Mouse (Mus musculus): ENCODE data around the gene Ugp2. TPM values are rescaled to one million over a fixed set of nuclear protein-coding genes. Genes with fewer than 3 reads are reported as not detected.

Ugp2 gene
- total and polyA plus RNA-seq, 3 experiments, result 5.9 to 6.3 TPM; not detected in 1

- Histone ChIP-seq H3K27ac (ENCODE audit: control insufficient read depth, low read depth, low read length) (no peak overlapping the region), H3K79me2 (ENCODE audit: control insufficient read depth, insufficient read depth, low read length, poor library complexity) (peaks cover 2% of the 10 kb centered on the region; the same call in 1 of the 2 replicates), H3K4me1 (ENCODE audit: control insufficient read depth in 1 of 2, insufficient read depth in 2 of 2, low read length in 2 of 2) (peaks cover 0 to 8% of the 10 kb centered on the region in 2 experiments; a peak in 3 of 4 replicates), H3K36me3 (ENCODE audit: control insufficient read depth in 1 of 2, insufficient read depth in 2 of 2, low read length in 2 of 2) (peaks cover 0 to 9% of the 10 kb centered on the region in 2 experiments; a peak in 2 of 4 replicates), H3K4me3 (ENCODE audit: control insufficient read depth in 1 of 2, insufficient read depth in 1 of 2, low read depth in 2 of 2, low read length in 2 of 2) (peak overlapping the region; percentile 76 to 87), H3K9me3 (replicated peaks; ENCODE audit: insufficient read depth, low read length) (no peaks in the 10 kb centered on the region), H3K9ac (ENCODE audit: control insufficient read depth, low read depth, low read length, poor library complexity, severe bottlenecking) (no peak overlapping the region; the same call in 1 of the 2 replicates), H3K27me3 (ENCODE audit: control insufficient read depth in 1 of 2, insufficient read depth in 2 of 2, low read length in 2 of 2) (no peaks in the 10 kb centered on the region)
- peak; percentile 62 for DNase-seq (ENCODE audit: low read depth, low spot score)
- no peak for TF ChIP-seq MAZ (IDR thresholded peaks at IDR 0.05; ENCODE audit: low read depth, low read length)
- no peak for TF ChIP-seq E2F4 (IDR thresholded peaks at IDR 0.05; ENCODE audit: borderline replicate concordance, low read depth, low read length)
- peak; percentile 100 for TF ChIP-seq RCOR1 (IDR thresholded peaks at IDR 0.05; ENCODE audit: low read depth, low read length)
- no peak for TF ChIP-seq BHLHE40 (IDR thresholded peaks at IDR 0.05; ENCODE audit: borderline replicate concordance, low read depth, low read length)
- no peak for TF ChIP-seq RAD21 (IDR thresholded peaks at IDR 0.05; ENCODE audit: low read depth, low read length)
- no peak for TF ChIP-seq MEF2A (IDR thresholded peaks at IDR 0.05; ENCODE audit: extremely low read depth, insufficient replicate concordance, low read depth, low read length, poor library complexity, severe bottlenecking)
- TF ChIP-seq ETS1 (IDR thresholded peaks at IDR 0.05; ENCODE audit: low read depth, low read length), result peak; percentile 14; the same call in 1 of the 2 replicates
- no peak for TF ChIP-seq POLR2A (IDR thresholded peaks at IDR 0.05; ENCODE audit: control insufficient read depth in 1 of 2, insufficient read depth in 1 of 2, low read depth in 1 of 2, low read length in 2 of 2, poor library complexity in 1 of 2)
- TF ChIP-seq SMC3 (IDR thresholded peaks at IDR 0.05; ENCODE audit: low read depth, low read length), result no peak
- TF ChIP-seq JUND (IDR thresholded peaks at IDR 0.05; ENCODE audit: low read depth, low read length), result no peak
- no peak for TF ChIP-seq MYB (IDR thresholded peaks at IDR 0.05; ENCODE audit: low read depth, low read length)
- TF ChIP-seq USF2 (IDR thresholded peaks at IDR 0.05; ENCODE audit: borderline replicate concordance in 1 of 2, insufficient read depth in 1 of 2, low read depth in 1 of 2, low read length in 2 of 2), result no peak
- no peak for TF ChIP-seq MYC (IDR thresholded peaks at IDR 0.05; ENCODE audit: low read depth, low read length)
- no peak for TF ChIP-seq CTCF (IDR thresholded peaks at IDR 0.05 in 2 of 3, conservative IDR thresholded peaks at IDR 0.05 in 1 of 3; ENCODE audit: control insufficient read depth in 1 of 3, insufficient read depth in 1 of 3, low read depth in 2 of 3, low read length in 3 of 3, poor library complexity in 1 of 3, severe bottlenecking in 1 of 3)
- no peak for TF ChIP-seq KAT2A (conservative IDR thresholded peaks at IDR 0.05; ENCODE audit: low read depth, low read length)
- no peak for TF ChIP-seq UBTF (IDR thresholded peaks at IDR 0.05; ENCODE audit: borderline replicate concordance, insufficient read depth, low read depth, low read length)
- TF ChIP-seq GATA1 (IDR thresholded peaks at IDR 0.05; ENCODE audit: low read depth, low read length), result peak; percentile 87
- TF ChIP-seq GABPA (IDR thresholded peaks at IDR 0.05; ENCODE audit: low read depth, low read length), result no peak
- peak; percentile 56 to 62 for TF ChIP-seq EP300 (IDR thresholded peaks at IDR 0.05; ENCODE audit: low read depth in 1 of 2, low read length in 2 of 2)
- TF ChIP-seq CHD2 (IDR thresholded peaks at IDR 0.05; ENCODE audit: low read length), result no peak
- peak; percentile 37; the same call in 1 of the 2 replicates for TF ChIP-seq TAL1 (IDR thresholded peaks at IDR 0.05; ENCODE audit: low read length)
- TF ChIP-seq HCFC1 (IDR thresholded peaks at IDR 0.05; ENCODE audit: low read depth, low read length), result no peak
- TF ChIP-seq TBP (IDR thresholded peaks at IDR 0.05; ENCODE audit: low read depth, low read length), result no peak
- no peak for TF ChIP-seq ZNF384 (IDR thresholded peaks at IDR 0.05; ENCODE audit: low read depth, low read length)
- no peak for TF ChIP-seq SIN3A (IDR thresholded peaks at IDR 0.05; ENCODE audit: low read length)
- TF ChIP-seq ZMIZ1 (IDR thresholded peaks at IDR 0.05; ENCODE audit: low read depth, low read length), result no peak
- TF ChIP-seq MAFK (IDR thresholded peaks at IDR 0.05; ENCODE audit: borderline replicate concordance, low read depth, low read length), result no peak
- TF ChIP-seq MAX (IDR thresholded peaks at IDR 0.05; ENCODE audit: low read length), result no peak
- TF ChIP-seq POLR2AphosphoS5 (IDR thresholded peaks at IDR 0.05; ENCODE audit: borderline replicate concordance, low read depth, low read length), result no peak
- no peak for TF ChIP-seq ZC3H11A (IDR thresholded peaks at IDR 0.05; ENCODE audit: low read depth, low read length)
- no peak for TF ChIP-seq ZKSCAN1 (IDR thresholded peaks at IDR 0.05; ENCODE audit: low read depth, low read length)
- peak; percentile 61; the same call in 1 of the 2 replicates for TF ChIP-seq MXI1 (IDR thresholded peaks at IDR 0.05; ENCODE audit: low read depth, low read length)
- TF ChIP-seq POLR2AphosphoS2 (IDR thresholded peaks at IDR 0.05; ENCODE audit: low read length), result no peak
- no peak for TF ChIP-seq NELFE (IDR thresholded peaks at IDR 0.05; ENCODE audit: low read depth, low read length)
- no peak for TF ChIP-seq USF1 (IDR thresholded peaks at IDR 0.05; ENCODE audit: low read depth, low read length)
- no peak for TF ChIP-seq CHD1 (IDR thresholded peaks at IDR 0.05; ENCODE audit: low read depth, low read length)
- TF ChIP-seq TCF12 (IDR thresholded peaks at IDR 0.05; ENCODE audit: low read depth, low read length), result peak; percentile 85
These were observed 1.6 kb downstream of the Ugp2 start for GRCm38 (mm10) chr11:21369248-21370016.
